Mouse (Mus musculus) bone marrow macrophage, adult 2 months (primary cell): ENCODE measurements around the gene Hist1h3g.
"Not testable (repeated sequence)": the region's sequence is repeated elsewhere in the genome, so short reads cannot be mapped to it uniquely, and the experiment has no call there.

Experiments
- CTCF ChIP-seq: IDR thresholded peaks from 2 replicates; pipeline ENCODE4 v1.5.1; 2012; ENCODE audit warnings: low read depth, mild to moderate bottlenecking, low read length, moderate library complexity
- POLR2A ChIP-seq: IDR thresholded peaks from 2 replicates; pipeline ENCODE4 v1.6.1; 2012; ENCODE audit warnings: mild to moderate bottlenecking, low read depth, low read length, borderline replicate concordance

GRCm38 (mm10) chr13:23539821-23540220, 4.6 kb downstream of the Hist1h3g start:
- not testable (repeated sequence) for TF ChIP-seq POLR2A, CTCF
